Mouse (Mus musculus): ENCODE results near the gene Tmem201. TPM values are rescaled to one million over a fixed set of nuclear protein-coding genes. Genes with fewer than 3 reads are reported as not detected.
A peak's percentile ranks its signal among the peaks of the same experiment; 100 is the strongest.

Gene Tmem201
- 51.1 and 51.4 TPM in 2 replicates for polyA plus RNA-seq (2015; fragmentation: Nextera tagmentation; extraction: Ambion mirVana)

GRCm38 (mm10) chr4:149737383-149738324, at the start of gene Tmem201:
Tmem201 (minus strand) TSS chr4:149738044.
- H3K9ac ChIP-seq, result peak within 1 kb of the TSS; percentile 86
- H3K27me3 ChIP-seq (replicated peaks), result no peaks in the 10 kb centered on the region
- WGBS, result under 1% methylated on average over 79 of the region's 97 CpGs
- peaks cover 51% of the 10 kb centered on the region for H3K4me1 ChIP-seq
- peaks cover 6% of the 10 kb centered on the region; the same call in 1 of the 2 replicates for H3K36me3 ChIP-seq (replicated peaks)
- ATAC-seq (replicated peaks), result peak; percentile 93
- H3K4me3 ChIP-seq, result peak within 1 kb of the TSS; percentile 91
- no peaks in the 10 kb centered on the region for H3K9me3 ChIP-seq
- peak within 1 kb of the TSS; percentile 91 for H3K4me2 ChIP-seq
- peak within 1 kb of the TSS; percentile 85 for H3K27ac ChIP-seq

GRCm38 (mm10) chr4:149784901-149785300, 47.1 kb upstream of the Tmem201 start:
- no peak overlapping the region for H3K4me2 ChIP-seq
- no peaks in the 10 kb centered on the region for H3K27me3 ChIP-seq (replicated peaks)
- H3K4me1 ChIP-seq, result no peaks in the 10 kb centered on the region; the same call in 1 of the 2 replicates
- H3K27ac ChIP-seq, result no peak overlapping the region
- H3K9ac ChIP-seq, result no peak overlapping the region
- no peak for ATAC-seq (replicated peaks)
- H3K4me3 ChIP-seq, result no peak overlapping the region
- H3K36me3 ChIP-seq (replicated peaks), result no peaks in the 10 kb centered on the region
- no peaks in the 10 kb centered on the region for H3K9me3 ChIP-seq
- 77% methylated on average over 5 of the region's 5 CpGs for WGBS

GRCm38 (mm10) chr4:149784371-149784770, 46.5 kb upstream of the Tmem201 start:
- no peak for ATAC-seq (replicated peaks)
- no peak overlapping the region for H3K27ac ChIP-seq
- no peak overlapping the region for H3K4me3 ChIP-seq
- H3K27me3 ChIP-seq (replicated peaks), result no peaks in the 10 kb centered on the region
- H3K9me3 ChIP-seq, result no peaks in the 10 kb centered on the region
- no peaks in the 10 kb centered on the region; the same call in 1 of the 2 replicates for H3K4me1 ChIP-seq
- H3K36me3 ChIP-seq (replicated peaks), result no peaks in the 10 kb centered on the region
- 86% methylated on average over 9 of the region's 9 CpGs for WGBS
- no peak overlapping the region for H3K9ac ChIP-seq
- no peak overlapping the region for H3K4me2 ChIP-seq

- Histone ChIP-seq H3K27ac (no peak overlapping the region), H3K9me3 (no peaks in the 10 kb centered on the region), H3K36me3 (replicated peaks) (no peaks in the 10 kb centered on the region), H3K9ac (no peak overlapping the region), H3K4me3 (no peak overlapping the region), H3K27me3 (replicated peaks) (no peaks in the 10 kb centered on the region), H3K4me1 (no peaks in the 10 kb centered on the region), H3K4me2 (no peak overlapping the region)
- ATAC-seq (replicated peaks), result no peak
- 70% methylated on average over 8 of the region's 8 CpGs for WGBS
These were observed 45.1 kb upstream of the Tmem201 start for GRCm38 (mm10) chr4:149782975-149783374.

GRCm38 (mm10) chr4:149780565-149781356, 42.9 kb upstream of the Tmem201 start:
- H3K9me3 ChIP-seq, result no peaks in the 10 kb centered on the region
- 77% methylated on average over 13 of the region's 13 CpGs for WGBS
- ATAC-seq (replicated peaks), result no peak
- peaks cover 8% of the 10 kb centered on the region; the same call in 1 of the 2 replicates for H3K27me3 ChIP-seq (replicated peaks)
- no peaks in the 10 kb centered on the region for H3K4me1 ChIP-seq
- no peak overlapping the region for H3K27ac ChIP-seq
- no peak overlapping the region for H3K9ac ChIP-seq
- H3K36me3 ChIP-seq (replicated peaks), result no peaks in the 10 kb centered on the region
- H3K4me2 ChIP-seq, result no peak overlapping the region
- H3K4me3 ChIP-seq, result no peak overlapping the region

- no peak for ATAC-seq (replicated peaks)
- Histone ChIP-seq H3K4me2 (no peak overlapping the region), H3K27ac (no peak overlapping the region), H3K36me3 (replicated peaks) (no peaks in the 10 kb centered on the region), H3K27me3 (replicated peaks) (peaks cover 8% of the 10 kb centered on the region; the same call in 1 of the 2 replicates), H3K9me3 (no peaks in the 10 kb centered on the region), H3K9ac (no peak overlapping the region), H3K4me3 (no peak overlapping the region), H3K4me1 (no peaks in the 10 kb centered on the region)
- WGBS, result 82% methylated on average over 9 of the region's 9 CpGs
These were observed 42.1 kb upstream of the Tmem201 start for GRCm38 (mm10) chr4:149779966-149780365.

- H3K4me2 ChIP-seq, result no peak overlapping the region
- H3K27me3 ChIP-seq (replicated peaks), result peaks cover 8% of the 10 kb centered on the region; the same call in 1 of the 2 replicates
- no peaks in the 10 kb centered on the region for H3K36me3 ChIP-seq (replicated peaks)
- no peak overlapping the region for H3K4me3 ChIP-seq
- H3K4me1 ChIP-seq, result peaks cover 14% of the 10 kb centered on the region
- WGBS, result 81% methylated on average over 9 of the region's 9 CpGs
- H3K27ac ChIP-seq, result no peak overlapping the region
- no peak overlapping the region for H3K9ac ChIP-seq
- H3K9me3 ChIP-seq, result no peaks in the 10 kb centered on the region
- ATAC-seq (replicated peaks), result no peak
These were observed 39.3 kb upstream of the Tmem201 start for GRCm38 (mm10) chr4:149777126-149777525.

GRCm38 (mm10) chr4:149775760-149776362, 38.0 kb upstream of the Tmem201 start:
- Histone ChIP-seq H3K27me3 (replicated peaks) (peaks cover 8% of the 10 kb centered on the region; the same call in 1 of the 2 replicates), H3K27ac (no peak overlapping the region), H3K4me1 (peaks cover 15% of the 10 kb centered on the region), H3K9me3 (no peaks in the 10 kb centered on the region), H3K4me2 (no peak overlapping the region), H3K9ac (no peak overlapping the region), H3K36me3 (replicated peaks) (no peaks in the 10 kb centered on the region), H3K4me3 (no peak overlapping the region)
- WGBS, result 31% methylated on average over 8 of the region's 8 CpGs
- ATAC-seq (replicated peaks), result no peak

GRCm38 (mm10) chr4:149775330-149775729, 37.5 kb upstream of the Tmem201 start:
- no peak overlapping the region for H3K4me3 ChIP-seq
- no peak overlapping the region for H3K9ac ChIP-seq
- peaks cover 15% of the 10 kb centered on the region for H3K4me1 ChIP-seq
- H3K36me3 ChIP-seq (replicated peaks), result no peaks in the 10 kb centered on the region
- peaks cover 8% of the 10 kb centered on the region; the same call in 1 of the 2 replicates for H3K27me3 ChIP-seq (replicated peaks)
- ATAC-seq (replicated peaks), result no peak
- WGBS, result 70% methylated on average over 7 of the region's 7 CpGs
- no peak overlapping the region for H3K27ac ChIP-seq
- H3K4me2 ChIP-seq, result no peak overlapping the region
- H3K9me3 ChIP-seq, result no peaks in the 10 kb centered on the region

GRCm38 (mm10) chr4:149774094-149774470, 36.2 kb upstream of the Tmem201 start, which contains the start of gene Slc25a33:
Slc25a33 (minus strand) TSS chr4:149774277.
- H3K9me3 ChIP-seq, result no peaks in the 10 kb centered on the region
- H3K9ac ChIP-seq, result peak within 1 kb of the TSS; percentile 89
- H3K27ac ChIP-seq, result peak within 1 kb of the TSS; percentile 84
- peak within 1 kb of the TSS; percentile 96 for H3K4me2 ChIP-seq
- H3K27me3 ChIP-seq (replicated peaks), result peaks cover 8% of the 10 kb centered on the region; the same call in 1 of the 2 replicates
- ATAC-seq (replicated peaks), result peak; percentile 98
- peaks cover 15% of the 10 kb centered on the region for H3K4me1 ChIP-seq
- WGBS, result under 1% methylated on average over 51 of the region's 51 CpGs
- H3K36me3 ChIP-seq (replicated peaks), result no peaks in the 10 kb centered on the region
- H3K4me3 ChIP-seq, result peak within 1 kb of the TSS; percentile 79

GRCm38 (mm10) chr4:149773408-149774093, 35.7 kb upstream of the Tmem201 start:
- Histone ChIP-seq H3K4me3 (peak overlapping the region; percentile 79), H3K27ac (peak overlapping the region; percentile 84), H3K9ac (peak overlapping the region; percentile 89), H3K4me1 (peaks cover 15% of the 10 kb centered on the region), H3K9me3 (no peaks in the 10 kb centered on the region), H3K27me3 (replicated peaks) (peaks cover 8% of the 10 kb centered on the region; the same call in 1 of the 2 replicates), H3K36me3 (replicated peaks) (no peaks in the 10 kb centered on the region), H3K4me2 (peak overlapping the region; percentile 96)
- ATAC-seq (replicated peaks), result peak; percentile 72
- under 1% methylated on average over 65 of the region's 65 CpGs for WGBS
